Mouse (Mus musculus) cortical plate, adult 2 months (tissue): ENCODE data around the gene Rab31.

ENCODE experiments used
- CTCF ChIP-seq: fragments of 200-500 bp; IDR thresholded peaks from 2 replicates; pipeline ENCODE4 v1.5.1; 2011; ENCODE audit warnings: mild to moderate bottlenecking, control low read depth, low read length; ENCODE audit not compliant: insufficient read depth; ENCODE audit errors: extremely low read depth
- POLR2A ChIP-seq: fragments of 200-500 bp; IDR thresholded peaks from 2 replicates; pipeline ENCODE4 v1.6.1; 2011; ENCODE audit warnings: mild to moderate bottlenecking, low read length, control low read depth; ENCODE audit not compliant: insufficient read depth; ENCODE audit errors: extremely low read depth

GRCm38 (mm10) chr17:65798446-65798845, 25.9 kb upstream of the Rab31 start:
- no peak for TF ChIP-seq CTCF
- no peak for TF ChIP-seq POLR2A
